Mouse (Mus musculus): ENCODE data around the gene Depdc1b. TPM values are rescaled to one million over a fixed set of nuclear protein-coding genes. Genes with fewer than 3 reads are reported as not detected.

The Depdc1b gene
- polyA plus RNA-seq, 1 experiment, result 7.8 TPM

DNA sequence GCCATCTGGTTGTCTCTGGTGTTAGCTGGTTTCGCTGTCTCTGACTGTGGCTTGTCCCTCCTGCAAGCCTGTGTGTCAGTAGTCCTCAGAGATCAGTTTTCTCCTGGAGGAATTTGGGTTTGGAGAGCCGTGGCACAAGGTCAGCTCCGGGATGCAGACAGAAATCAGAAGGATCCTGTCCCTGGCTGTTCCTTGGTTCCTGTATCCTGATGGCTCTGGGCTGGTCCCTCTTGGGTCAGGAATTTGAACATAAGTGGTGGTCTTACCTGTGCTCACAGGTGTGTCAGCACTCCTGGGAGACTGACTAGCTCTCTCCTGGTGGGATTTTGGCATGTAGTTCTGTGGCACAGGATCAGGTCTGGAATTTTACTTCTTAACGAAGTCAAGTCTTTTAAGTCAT is 29.6 kb downstream of the Depdc1b start:
- Histone ChIP-seq H3K79me3 (ENCODE audit: low read depth) (peaks cover 6% of the 10 kb centered on the region), H3K36me3 (ENCODE audit: control insufficient read depth, insufficient read depth) (peaks cover under 1% of the 10 kb centered on the region)
- TF ChIP-seq MYOG (IDR thresholded peaks at IDR 0.05; ENCODE audit: control insufficient read depth, extremely low read depth, insufficient read length) (no peak), MYOD1 (IDR thresholded peaks at IDR 0.05; ENCODE audit: control insufficient read depth, insufficient read length, low read depth) (no peak), MAX (IDR thresholded peaks at IDR 0.05) (no peak), CEBPB (IDR thresholded peaks at IDR 0.05; ENCODE audit: low read depth) (no peak), USF1 (IDR thresholded peaks at IDR 0.05; ENCODE audit: low read depth) (no peak), FOSL1 (IDR thresholded peaks at IDR 0.05; ENCODE audit: insufficient read depth, low read length, poor library complexity, severe bottlenecking) (no peak), CTCF (IDR thresholded peaks at IDR 0.05; ENCODE audit: control insufficient read depth, insufficient read depth, insufficient read length) (no peak)

DNA sequence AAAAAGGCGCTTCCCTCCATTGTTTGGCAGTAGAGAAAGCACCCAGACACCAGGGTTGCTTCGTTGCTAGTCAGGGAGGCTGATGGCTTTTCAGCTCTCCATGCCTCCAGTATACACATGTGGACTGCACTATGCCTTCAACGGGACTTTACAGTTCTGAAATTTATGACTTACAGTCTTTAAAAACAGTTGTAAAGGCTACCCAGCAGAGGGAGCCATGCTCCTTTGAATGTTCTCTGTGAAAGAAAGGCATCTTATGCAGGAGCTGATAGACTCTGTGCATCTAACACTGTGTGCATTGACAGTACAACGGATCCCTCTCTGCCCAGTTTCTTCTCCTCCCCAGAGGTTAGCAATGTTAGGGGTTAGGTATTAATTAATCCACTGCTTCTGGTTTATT is 30.9 kb downstream of the Depdc1b start:
- peaks cover 37% of the 10 kb centered on the region for H3K79me2 ChIP-seq (ENCODE audit: control insufficient read depth, insufficient read depth)
- H3K27me3 ChIP-seq (ENCODE audit: control insufficient read depth, insufficient read depth, insufficient read length), result no peaks in the 10 kb centered on the region

More for the DNA sequence above, 29.6 kb downstream of the Depdc1b start:
- Histone ChIP-seq H3ac (ENCODE audit: control insufficient read depth, insufficient read length, low read depth) (no peak overlapping the region), H3K4me3 (ENCODE audit: insufficient read depth, poor library complexity, severe bottlenecking) (no peak overlapping the region), H3K79me2 (ENCODE audit: control insufficient read depth, insufficient read depth) (peaks cover 45% of the 10 kb centered on the region), H3K27me3 (ENCODE audit: control insufficient read depth, insufficient read depth, insufficient read length) (no peaks in the 10 kb centered on the region)

DNA sequence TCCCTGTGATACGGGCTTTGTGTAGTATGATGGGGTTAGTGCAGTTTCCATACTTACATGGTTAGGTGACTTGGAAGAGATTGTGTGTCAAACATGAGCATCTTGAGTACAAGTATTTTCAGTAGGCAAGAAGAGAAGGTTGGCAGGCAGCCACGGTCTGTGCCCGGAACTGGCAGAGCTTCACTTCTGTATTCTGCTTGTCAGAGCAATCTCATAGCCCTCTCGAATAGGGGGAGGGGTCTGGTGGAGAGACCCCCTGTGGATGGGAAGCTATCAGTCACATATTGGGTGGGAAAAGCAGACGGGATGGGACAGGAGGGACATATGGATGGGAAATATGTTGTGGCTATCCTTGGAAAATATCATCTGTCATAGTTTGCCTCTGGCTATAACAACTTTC is 33.5 kb downstream of the Depdc1b start:
- H3ac ChIP-seq (ENCODE audit: control insufficient read depth, insufficient read length, low read depth), result no peak overlapping the region
- no peak for TF ChIP-seq MAX (IDR thresholded peaks at IDR 0.05)
- TF ChIP-seq USF1 (IDR thresholded peaks at IDR 0.05; ENCODE audit: low read depth), result no peak
- no peak for TF ChIP-seq FOSL1 (IDR thresholded peaks at IDR 0.05; ENCODE audit: insufficient read depth, low read length, poor library complexity, severe bottlenecking)
- no peak for TF ChIP-seq MYOD1 (IDR thresholded peaks at IDR 0.05; ENCODE audit: control insufficient read depth, insufficient read length, low read depth)
- TF ChIP-seq CTCF (IDR thresholded peaks at IDR 0.05; ENCODE audit: control insufficient read depth, insufficient read depth, insufficient read length), result no peak
- TF ChIP-seq CEBPB (IDR thresholded peaks at IDR 0.05; ENCODE audit: low read depth), result no peak
- TF ChIP-seq MYOG (IDR thresholded peaks at IDR 0.05; ENCODE audit: control insufficient read depth, extremely low read depth, insufficient read length), result no peak
- no peaks in the 10 kb centered on the region for H3K36me3 ChIP-seq (ENCODE audit: control insufficient read depth, insufficient read depth)
- peaks cover 29% of the 10 kb centered on the region for H3K79me2 ChIP-seq (ENCODE audit: control insufficient read depth, insufficient read depth)
- H3K27me3 ChIP-seq (ENCODE audit: control insufficient read depth, insufficient read depth, insufficient read length), result no peaks in the 10 kb centered on the region
- no peak overlapping the region for H3K4me3 ChIP-seq (ENCODE audit: insufficient read depth, poor library complexity, severe bottlenecking)
- peaks cover 4% of the 10 kb centered on the region for H3K79me3 ChIP-seq (ENCODE audit: low read depth)

More for the DNA sequence above, 30.9 kb downstream of the Depdc1b start:
- Histone ChIP-seq H3ac (ENCODE audit: control insufficient read depth, insufficient read length, low read depth) (no peak overlapping the region), H3K36me3 (ENCODE audit: control insufficient read depth, insufficient read depth) (no peaks in the 10 kb centered on the region), H3K79me3 (ENCODE audit: low read depth) (peaks cover 6% of the 10 kb centered on the region), H3K4me3 (ENCODE audit: insufficient read depth, poor library complexity, severe bottlenecking) (no peak overlapping the region)
- no peak for TF ChIP-seq MYOG (IDR thresholded peaks at IDR 0.05; ENCODE audit: control insufficient read depth, extremely low read depth, insufficient read length)
- TF ChIP-seq FOSL1 (IDR thresholded peaks at IDR 0.05; ENCODE audit: insufficient read depth, low read length, poor library complexity, severe bottlenecking), result no peak
- no peak for TF ChIP-seq CEBPB (IDR thresholded peaks at IDR 0.05; ENCODE audit: low read depth)
- no peak for TF ChIP-seq CTCF (IDR thresholded peaks at IDR 0.05; ENCODE audit: control insufficient read depth, insufficient read depth, insufficient read length)
- no peak for TF ChIP-seq MAX (IDR thresholded peaks at IDR 0.05)
- no peak for TF ChIP-seq MYOD1 (IDR thresholded peaks at IDR 0.05; ENCODE audit: control insufficient read depth, insufficient read length, low read depth)
- no peak for TF ChIP-seq USF1 (IDR thresholded peaks at IDR 0.05; ENCODE audit: low read depth)

DNA sequence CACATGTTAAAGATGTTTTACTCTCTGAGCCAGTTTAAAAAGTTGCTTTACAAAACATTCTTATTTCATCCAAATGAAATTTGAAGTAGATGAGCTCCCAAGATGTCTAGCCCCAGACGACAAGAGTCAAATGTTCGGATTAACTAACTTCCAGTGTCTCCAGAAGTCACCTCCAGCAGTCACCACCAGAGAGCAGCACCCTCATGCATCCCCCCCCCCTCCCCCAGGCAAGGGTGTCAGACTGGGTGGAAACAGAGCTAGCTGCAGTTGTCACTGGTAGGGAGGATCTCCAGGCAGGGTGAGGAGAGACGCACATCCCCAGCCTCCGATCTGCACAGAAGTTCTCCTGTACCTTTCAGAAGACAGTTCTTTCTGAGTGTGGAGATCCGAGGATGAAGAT is 37.6 kb downstream of the Depdc1b start:
- Histone ChIP-seq H3K79me2 (ENCODE audit: control insufficient read depth, insufficient read depth) (peaks cover 15% of the 10 kb centered on the region), H3K27me3 (ENCODE audit: control insufficient read depth, insufficient read depth, insufficient read length) (no peaks in the 10 kb centered on the region), H3ac (ENCODE audit: control insufficient read depth, insufficient read length, low read depth) (no peak overlapping the region), H3K36me3 (ENCODE audit: control insufficient read depth, insufficient read depth) (no peaks in the 10 kb centered on the region), H3K4me3 (ENCODE audit: insufficient read depth, poor library complexity, severe bottlenecking) (no peak overlapping the region), H3K79me3 (ENCODE audit: low read depth) (peaks cover 4% of the 10 kb centered on the region)
- peak; percentile 5 for TF ChIP-seq CTCF (IDR thresholded peaks at IDR 0.05; ENCODE audit: control insufficient read depth, insufficient read depth, insufficient read length)
- TF ChIP-seq CEBPB (IDR thresholded peaks at IDR 0.05; ENCODE audit: low read depth), result no peak

DNA sequence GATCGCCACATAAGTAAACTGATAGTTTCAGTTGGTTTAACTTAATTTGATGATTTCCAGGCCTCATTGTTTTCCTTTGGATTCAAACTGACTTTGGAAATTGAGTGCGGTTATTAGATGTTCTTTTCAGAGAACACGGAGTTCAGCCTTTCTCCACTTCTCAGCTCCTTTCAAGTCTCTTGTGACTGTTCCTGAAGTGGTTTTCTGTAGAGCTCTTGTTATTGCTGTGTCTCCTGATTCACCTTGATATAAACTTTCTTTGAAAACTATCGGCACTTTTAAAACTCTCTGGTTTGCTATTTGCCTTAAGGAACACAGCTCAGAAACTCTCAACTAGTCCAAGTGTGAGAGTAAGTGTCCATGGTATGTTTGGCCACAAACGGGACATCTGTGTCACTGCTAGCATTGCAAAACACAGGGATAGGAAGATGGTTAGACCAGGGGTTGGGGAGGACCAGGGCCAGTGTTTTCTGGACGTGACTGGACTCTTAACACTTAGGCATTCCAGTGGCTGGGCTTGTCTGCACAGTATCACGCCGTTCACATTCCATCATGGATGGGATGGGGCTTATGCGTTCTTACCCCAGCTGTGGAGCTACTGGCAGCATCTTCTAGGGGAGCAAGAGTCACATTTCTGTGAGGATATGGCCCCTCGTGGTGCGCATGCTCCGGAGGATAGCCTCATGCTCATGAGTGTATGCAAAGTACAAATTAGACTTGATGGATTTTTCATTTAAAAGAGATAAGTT is 38.8 kb downstream of the Depdc1b start:
- H3K36me3 ChIP-seq (ENCODE audit: control insufficient read depth, insufficient read depth), result no peaks in the 10 kb centered on the region
- H3K4me3 ChIP-seq (ENCODE audit: insufficient read depth, poor library complexity, severe bottlenecking), result no peak overlapping the region
- H3K79me2 ChIP-seq (ENCODE audit: control insufficient read depth, insufficient read depth), result peaks cover 3% of the 10 kb centered on the region
- peaks cover 1% of the 10 kb centered on the region for H3K79me3 ChIP-seq (ENCODE audit: low read depth)
- H3K27me3 ChIP-seq (ENCODE audit: control insufficient read depth, insufficient read depth, insufficient read length), result no peaks in the 10 kb centered on the region
- no peak for TF ChIP-seq MYOG (IDR thresholded peaks at IDR 0.05; ENCODE audit: control insufficient read depth, extremely low read depth, insufficient read length)
- TF ChIP-seq USF1 (IDR thresholded peaks at IDR 0.05; ENCODE audit: low read depth), result no peak
- TF ChIP-seq MAX (IDR thresholded peaks at IDR 0.05), result no peak
- TF ChIP-seq MYOD1 (IDR thresholded peaks at IDR 0.05; ENCODE audit: control insufficient read depth, insufficient read length, low read depth), result no peak
- no peak for TF ChIP-seq CEBPB (IDR thresholded peaks at IDR 0.05; ENCODE audit: low read depth)
- TF ChIP-seq CTCF (IDR thresholded peaks at IDR 0.05; ENCODE audit: control insufficient read depth, insufficient read depth, insufficient read length), result no peak
- TF ChIP-seq FOSL1 (IDR thresholded peaks at IDR 0.05; ENCODE audit: insufficient read depth, low read length, poor library complexity, severe bottlenecking), result no peak
- H3ac ChIP-seq (ENCODE audit: control insufficient read depth, insufficient read length, low read depth), result no peak overlapping the region

DNA sequence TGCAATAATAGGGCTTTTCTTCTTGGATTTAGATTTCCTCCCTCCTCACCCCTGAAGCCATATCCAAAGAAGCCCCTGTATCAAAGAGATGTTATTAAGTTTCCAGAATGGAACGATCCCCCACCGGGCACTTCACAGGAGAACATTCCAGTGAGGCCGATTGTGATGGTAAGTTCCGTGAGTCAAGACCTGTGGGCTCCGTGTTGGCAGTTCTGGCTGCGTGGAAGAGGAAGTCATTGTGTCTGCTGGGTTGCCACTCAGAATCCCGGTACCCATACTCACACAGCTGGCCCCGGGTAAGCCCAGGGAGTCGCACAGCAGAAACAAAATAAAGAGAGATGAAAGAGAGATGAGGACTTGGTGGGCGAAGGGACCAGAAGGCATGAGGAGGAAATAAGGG is 41.2 kb downstream of the Depdc1b start:
- no peaks in the 10 kb centered on the region for H3K27me3 ChIP-seq (ENCODE audit: control insufficient read depth, insufficient read depth, insufficient read length)
- H3K36me3 ChIP-seq (ENCODE audit: control insufficient read depth, insufficient read depth), result no peaks in the 10 kb centered on the region
- H3K79me3 ChIP-seq (ENCODE audit: low read depth), result peaks cover 1% of the 10 kb centered on the region
- no peak overlapping the region for H3ac ChIP-seq (ENCODE audit: control insufficient read depth, insufficient read length, low read depth)
- H3K79me2 ChIP-seq (ENCODE audit: control insufficient read depth, insufficient read depth), result no peaks in the 10 kb centered on the region
- TF ChIP-seq USF1 (IDR thresholded peaks at IDR 0.05; ENCODE audit: low read depth) (no peak), MAX (IDR thresholded peaks at IDR 0.05) (no peak), MYOG (IDR thresholded peaks at IDR 0.05; ENCODE audit: control insufficient read depth, extremely low read depth, insufficient read length) (no peak), CTCF (IDR thresholded peaks at IDR 0.05; ENCODE audit: control insufficient read depth, insufficient read depth, insufficient read length) (no peak), MYOD1 (IDR thresholded peaks at IDR 0.05; ENCODE audit: control insufficient read depth, insufficient read length, low read depth) (no peak), CEBPB (IDR thresholded peaks at IDR 0.05; ENCODE audit: low read depth) (no peak), FOSL1 (IDR thresholded peaks at IDR 0.05; ENCODE audit: insufficient read depth, low read length, poor library complexity, severe bottlenecking) (no peak)
- H3K4me3 ChIP-seq (ENCODE audit: insufficient read depth, poor library complexity, severe bottlenecking), result no peak overlapping the region
